Mouse (Mus musculus) CH12.LX (cell line): Measurements from ENCODE around the gene Hand1. TPM values are rescaled to one million over a fixed set of nuclear protein-coding genes. Genes with fewer than 3 reads are reported as not detected.

Experiments
- polyA plus RNA-seq: library from polyadenylated mRNA; unstranded; fragments of >175 nt; gene quantifications from 2 replicates; pipeline ENCODE4 v1.2.1, GENCODE M21; 2012; ENCODE audit warnings: low read depth; ENCODE audit not compliant: insufficient read length
- total RNA-seq, 2 experiments: library from RNA; depleted of rRNA; stranded (reverse); fragments of 300-350 nt in 1 of 2; fragments of >200 nt in 1 of 2; gene quantifications; 2 replicates each; pipeline ENCODE4 v1.2.3; 2012 to 2014

Gene Hand1
- total and polyA plus RNA-seq, 3 experiments, result not detected

Other genes starting within 250 kb of the Hand1 start
- gene Galnt10, start 187.4 kb downstream of the Hand1 start, total RNA-seq (2012; rRNA removed), result 0.85 and 0.92 TPM in 2 replicates
- gene Galnt10, start 187.4 kb downstream of the Hand1 start, total RNA-seq (2014; rRNA removed), result not detected in 2 replicates
- 0.07 TPM in 1 of 2 replicates, not detected in the other for gene Galnt10, start 187.4 kb downstream of the Hand1 start, polyA plus RNA-seq
- 23.1 and 28.0 TPM in 2 replicates for gene Sap30l, start 31.2 kb downstream of the Hand1 start, total RNA-seq (2012; rRNA removed)
- 16.8 and 17.1 TPM in 2 replicates for gene Sap30l, start 31.2 kb downstream of the Hand1 start, total RNA-seq (2014; rRNA removed)
- 20.8 and 23.0 TPM in 2 replicates for gene Sap30l, start 31.2 kb downstream of the Hand1 start, polyA plus RNA-seq
- gene Larp1, start 176.2 kb upstream of the Hand1 start, total RNA-seq (2012; rRNA removed), result 94.1 and 106 TPM in 2 replicates
- 33.4 and 38.2 TPM in 2 replicates for gene Larp1, start 176.2 kb upstream of the Hand1 start, total RNA-seq (2014; rRNA removed)
- 222 and 284 TPM in 2 replicates for gene Larp1, start 176.2 kb upstream of the Hand1 start, polyA plus RNA-seq